Mouse (Mus musculus) frontal cortex, adult (tissue): Measurements from ENCODE around the gene Thsd7a.

Experiments
- ATAC-seq: cut with Nextera tagmentation; 2 replicates; pipeline ENCODE4 v1.9.2; 2017; ENCODE audit warnings: mild to moderate bottlenecking, moderate library complexity, mixed read lengths; ENCODE audit not compliant: low TSS enrichment

The Thsd7a gene

DNA sequence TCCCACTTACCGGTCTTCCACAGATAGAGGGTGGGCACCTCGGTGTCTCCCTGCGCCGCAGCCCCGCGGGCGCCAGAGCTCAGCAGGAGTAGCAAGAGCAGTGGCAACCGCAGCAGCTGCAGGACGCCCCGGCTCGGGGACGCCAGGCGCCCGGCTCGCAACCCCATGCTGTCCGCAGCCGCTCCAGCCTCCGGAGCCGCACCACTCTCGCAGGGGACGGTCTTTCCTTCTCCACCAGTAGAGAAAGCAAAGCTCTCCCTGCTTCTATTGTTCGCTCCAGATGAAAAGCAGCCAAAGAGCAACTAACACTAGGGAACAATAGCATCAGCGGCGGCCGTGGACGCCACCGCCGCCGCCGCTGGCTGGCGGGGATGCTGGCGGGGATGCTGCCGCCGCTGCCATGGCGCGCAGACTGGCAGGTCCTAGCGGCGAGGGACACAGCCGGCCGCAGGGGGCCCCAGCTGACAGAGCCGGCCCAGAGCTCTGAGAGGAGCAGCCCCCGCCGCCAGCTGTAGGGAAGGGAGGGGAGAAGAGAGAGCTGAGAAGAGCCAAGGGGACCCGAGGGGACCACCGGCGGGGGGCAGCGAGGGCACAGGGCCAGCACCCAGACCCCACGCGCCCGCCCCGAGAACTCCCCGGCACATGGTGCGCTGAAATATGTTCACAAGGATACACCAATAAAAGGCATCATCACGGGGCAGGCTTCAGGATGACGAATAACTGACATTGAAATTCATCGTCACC is at the start of gene Thsd7a:
Gene Thsd7a, minus strand, starts transcription at position 624 of the 744 bp plus-strand sequence.
- ATAC-seq, result peak; percentile 91

GRCm38 (mm10) chr6:12787129-12787528 is 37.9 kb upstream of the Thsd7a start:
- ATAC-seq, result no peak

DNA sequence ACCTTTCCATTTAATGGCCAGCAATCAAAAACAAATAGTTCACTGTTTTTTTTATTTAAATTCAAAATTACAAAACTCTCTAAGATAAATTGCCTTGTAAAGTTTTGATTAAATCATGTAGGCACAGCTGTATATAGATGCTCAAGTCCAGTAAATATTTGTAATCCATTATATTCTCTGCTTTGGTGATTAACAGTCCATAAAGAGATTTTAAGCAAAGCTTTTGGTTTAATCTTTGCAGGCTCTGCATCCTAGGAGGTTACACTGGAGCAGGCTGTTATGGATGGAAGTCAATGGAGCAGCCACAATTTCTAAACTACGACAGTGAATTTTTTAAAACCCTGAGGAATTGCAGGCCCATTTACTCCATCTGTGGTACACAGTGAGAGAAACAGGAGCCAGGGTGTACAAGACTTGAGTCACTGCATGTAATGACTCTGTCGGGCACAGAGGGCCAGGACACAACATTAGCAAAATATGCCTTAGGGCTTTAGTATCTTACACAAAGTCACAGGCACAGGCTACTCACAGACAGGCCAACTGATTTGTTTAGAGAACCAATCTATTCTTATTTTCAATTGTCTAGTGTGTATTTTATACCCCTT is 37.3 kb upstream of the Thsd7a start:
- ATAC-seq, result no peak

GRCm38 (mm10) chr6:12784918-12785618 is 35.9 kb upstream of the Thsd7a start:
- no peak for ATAC-seq

DNA sequence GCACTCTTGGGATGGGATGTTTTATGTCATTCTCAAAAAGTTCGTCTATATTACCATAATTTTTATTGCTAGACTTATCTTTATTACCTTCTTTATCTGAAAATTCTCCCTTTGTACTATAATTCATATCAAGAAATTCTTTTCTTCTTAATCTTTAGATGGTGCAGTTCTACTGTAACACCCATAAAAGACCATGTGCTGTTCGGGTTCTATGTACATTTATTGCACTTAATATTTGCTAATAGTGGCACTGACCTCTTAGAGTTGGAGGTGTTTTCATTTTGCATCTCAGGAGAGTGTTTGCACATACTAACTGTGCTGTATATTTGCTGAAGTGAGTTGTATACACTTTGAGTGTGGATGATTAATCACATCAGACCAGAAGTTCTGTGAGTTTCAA is 23.6 kb upstream of the Thsd7a start:
- ATAC-seq, result no peak

DNA sequence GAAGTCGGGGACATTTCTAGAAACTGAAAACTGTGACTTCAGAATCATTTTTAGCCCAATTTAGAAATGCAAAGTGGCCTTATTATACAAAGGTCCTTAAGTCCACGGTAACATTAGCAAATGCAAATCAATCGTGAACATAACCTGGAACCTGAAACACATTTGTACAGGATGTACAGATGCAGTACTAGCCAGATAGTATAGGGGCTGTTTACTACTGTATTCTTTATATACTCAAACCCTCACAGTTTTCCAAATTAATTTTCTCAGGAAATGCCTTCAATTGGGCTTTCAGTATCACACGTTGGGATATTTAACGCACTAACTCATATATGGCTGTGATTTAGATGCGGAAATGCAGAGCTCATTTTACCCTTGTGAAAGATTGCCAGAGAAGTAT is 16.0 kb upstream of the Thsd7a start:
- no peak for ATAC-seq

DNA sequence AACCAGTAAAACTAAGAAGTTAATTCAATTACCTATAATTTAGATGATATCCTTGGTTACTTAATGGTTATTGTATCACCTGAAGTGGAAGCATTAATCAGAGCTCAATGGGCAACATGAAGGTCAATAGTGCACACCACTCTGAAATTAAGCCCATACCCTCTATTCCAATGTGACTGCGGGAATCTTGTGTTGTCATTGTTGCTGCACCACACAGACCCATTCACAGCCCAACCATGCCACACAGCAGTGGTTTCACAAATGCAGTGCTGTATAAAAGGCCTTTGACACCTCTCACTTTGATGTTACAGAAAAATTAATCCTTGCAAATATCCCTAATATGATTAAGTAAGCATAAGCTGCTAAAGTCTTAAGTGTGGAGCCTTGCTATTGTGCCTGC is 15.4 kb upstream of the Thsd7a start:
- no peak for ATAC-seq

GRCm38 (mm10) chr6:12763816-12764215 is 14.6 kb upstream of the Thsd7a start:
- ATAC-seq, result no peak

- ATAC-seq, result no peak
These were observed 10.4 kb upstream of the Thsd7a start for GRCm38 (mm10) chr6:12759328-12760193.

GRCm38 (mm10) chr6:12752297-12752696 is 3.1 kb upstream of the Thsd7a start:
- ATAC-seq, result no peak

- no peak for ATAC-seq
These were observed 1.2 kb upstream of the Thsd7a start for GRCm38 (mm10) chr6:12750441-12750840.

- ATAC-seq, result no peak
These were observed 461 bp upstream of the Thsd7a start for GRCm38 (mm10) chr6:12749531-12750210.

DNA sequence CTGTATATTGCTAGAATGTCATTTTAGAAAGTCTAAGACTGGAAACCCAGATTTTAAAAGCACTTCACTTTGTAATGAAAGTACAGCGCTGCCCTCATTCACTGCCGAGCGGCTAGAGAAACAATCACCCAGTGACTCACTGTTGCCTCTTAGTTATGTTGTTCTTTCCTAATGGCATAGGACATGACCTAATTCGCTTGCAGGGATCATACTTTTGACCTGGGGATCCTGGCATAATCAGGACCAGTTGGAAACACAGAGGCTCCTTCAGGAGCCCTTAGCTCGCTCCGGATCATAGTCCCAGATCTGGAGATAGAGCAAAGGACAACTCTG is 790 bp downstream of the Thsd7a start:
- peak; percentile 35 for ATAC-seq

- peak; percentile 67 for ATAC-seq
These were observed 1.3 kb downstream of the Thsd7a start for GRCm38 (mm10) chr6:12747856-12748450.

GRCm38 (mm10) chr6:12742791-12743190 is 6.4 kb downstream of the Thsd7a start:
- no peak for ATAC-seq

- no peak for ATAC-seq
These were observed 15.3 kb downstream of the Thsd7a start for GRCm38 (mm10) chr6:12733924-12734323.

- no peak for ATAC-seq
These were observed 33.1 kb downstream of the Thsd7a start for GRCm38 (mm10) chr6:12716071-12716470.

GRCm38 (mm10) chr6:12712581-12712980 is 36.6 kb downstream of the Thsd7a start:
- ATAC-seq, result no peak

DNA sequence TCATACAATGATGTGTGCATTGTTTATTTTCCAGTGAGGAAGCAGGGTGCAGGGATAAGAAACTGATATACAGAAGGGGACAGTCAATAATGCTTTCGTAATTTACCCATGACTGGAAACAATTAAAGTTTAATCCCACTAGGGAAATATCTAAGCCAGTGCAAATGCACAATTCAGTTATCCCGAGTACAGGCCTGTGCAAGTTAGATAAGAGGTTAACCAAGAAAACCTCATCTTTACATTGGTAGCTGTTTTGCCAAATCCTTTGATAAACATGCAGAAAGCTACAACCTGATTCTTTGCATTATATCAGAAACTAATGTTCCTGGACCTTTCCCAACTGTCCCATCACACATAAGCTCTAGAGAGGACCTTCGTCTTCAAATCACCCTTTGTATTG is 46.3 kb downstream of the Thsd7a start:
- ATAC-seq, result no peak

- ATAC-seq, result no peak
These were observed 50.1 kb downstream of the Thsd7a start for GRCm38 (mm10) chr6:12699089-12699488.

DNA sequence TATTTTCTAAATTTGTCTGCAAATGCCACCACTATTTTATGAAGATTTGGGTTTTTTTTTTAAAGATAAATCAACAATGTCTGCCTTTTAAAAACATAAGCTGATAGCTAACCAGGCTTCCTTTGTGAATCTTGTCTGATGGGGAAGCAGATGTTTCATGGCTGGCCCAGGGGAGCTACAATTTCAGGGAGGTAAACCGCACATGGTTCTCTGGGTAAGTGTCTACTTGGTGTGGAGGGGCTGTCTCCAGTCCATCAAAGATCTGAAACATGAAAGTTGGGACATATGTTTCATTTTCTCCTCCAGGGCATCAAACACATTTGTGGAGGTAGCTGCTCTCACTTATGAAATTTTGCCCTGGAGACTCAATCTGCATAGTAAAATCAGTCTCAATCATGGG is 55.5 kb downstream of the Thsd7a start:
- ATAC-seq, result no peak
